Mouse (Mus musculus) bone marrow, adult 2 months (tissue): Measurements from ENCODE around the gene Gm6583. TPM values are rescaled to one million over a fixed set of nuclear protein-coding genes. Genes with fewer than 3 reads are reported as not detected.

Experiments
- H3K27ac ChIP-seq: fragments of 200-500 bp; 2 replicates; pipeline ENCODE4 v1.5.1; 2012; ENCODE audit warnings: low read depth, mild to moderate bottlenecking, control low read depth, inconsistent platforms, low read length; ENCODE audit not compliant: control insufficient read depth, poor library complexity, insufficient read depth
- H3K4me1 ChIP-seq: fragments of 200-500 bp; 2 replicates; pipeline ENCODE4 v1.6.1; 2011; ENCODE audit warnings: low read length; ENCODE audit not compliant: control insufficient read depth, insufficient read depth
- H3K4me3 ChIP-seq: fragments of 200-500 bp; replicated peaks from 2 replicates; pipeline ENCODE3; 2011; ENCODE audit warnings: mild to moderate bottlenecking, low read depth, low read length, control low read depth; ENCODE audit not compliant: control insufficient read depth
- CTCF ChIP-seq: fragments of 200-500 bp; IDR thresholded peaks from 2 replicates; pipeline ENCODE4 v1.5.1; 2011; ENCODE audit warnings: low read length, control low read depth; ENCODE audit not compliant: control insufficient read depth, insufficient read depth
- POLR2A ChIP-seq: fragments of 200-500 bp; IDR thresholded peaks from 2 replicates; pipeline ENCODE4 v1.6.1; 2011; ENCODE audit warnings: low read depth, mild to moderate bottlenecking, control low read depth, low read length, borderline replicate concordance; ENCODE audit not compliant: control insufficient read depth
- WGBS: fragments of 180-500 bp; shearing (Covaris S2); methylation state at CpG from one replicate; pipeline ENCODE4 v1.1.7; 2018; 5-methylcytosine and 5-hydroxymethylcytosine counted together
- polyA plus RNA-seq: library from polyadenylated mRNA; stranded (reverse); fragments of >200 nt; gene quantifications from 2 replicates; pipeline ENCODE4 v1.2.4, GENCODE M21; 2011; ENCODE audit warnings: low replicate concordance; ENCODE audit not compliant: missing spikeins, insufficient read depth, insufficient read length

The Gm6583 gene
- polyA plus RNA-seq, 1 experiment, result not detected

DNA sequence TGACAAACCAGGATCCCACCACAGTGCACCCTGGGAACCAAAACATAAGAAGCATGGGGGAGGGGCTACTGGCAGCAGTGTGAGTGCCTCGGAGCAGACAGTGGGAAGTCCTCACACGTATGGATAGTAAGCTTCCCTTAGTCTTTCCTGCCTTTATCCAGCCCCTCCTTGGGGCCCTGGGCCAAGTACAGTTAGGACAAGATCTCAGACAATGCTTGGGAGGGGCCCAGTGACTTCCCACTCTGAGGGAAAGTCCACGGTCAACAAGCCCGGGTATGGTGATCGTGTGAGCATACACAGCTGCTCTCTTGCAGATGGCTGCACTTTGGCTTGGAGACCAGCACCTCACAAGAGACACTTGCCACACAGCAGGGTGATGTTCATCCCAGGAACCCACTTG is 38.5 kb downstream of the Gm6583 start:
- TF ChIP-seq CTCF (no peak), POLR2A (no peak)
- Histone ChIP-seq H3K27ac (no peak overlapping the region), H3K4me3 (no peak overlapping the region), H3K4me1 (no peaks in the 10 kb centered on the region)
- WGBS, result 17% methylated on average over 5 of the region's 5 CpGs

DNA sequence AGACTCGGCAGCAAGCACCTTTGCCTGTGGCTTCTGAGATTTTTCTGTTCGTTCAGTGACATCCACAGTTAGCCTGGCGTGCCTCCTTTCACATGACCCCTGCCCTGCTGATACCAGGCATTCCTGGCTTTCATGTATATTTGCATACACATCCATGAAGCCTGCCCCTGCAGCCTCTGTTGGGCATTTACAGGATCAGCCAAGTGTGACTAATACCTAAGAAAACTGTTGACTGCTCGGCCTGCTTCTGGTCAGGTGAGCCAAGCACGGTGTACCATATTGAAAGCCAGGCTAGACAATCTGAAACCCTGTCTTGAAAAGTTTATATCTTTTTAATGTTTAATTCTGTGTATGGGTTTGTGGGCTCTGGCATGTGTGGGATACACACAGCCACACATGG is 39.4 kb downstream of the Gm6583 start:
- TF ChIP-seq POLR2A, result no peak
- TF ChIP-seq CTCF, result no peak
- H3K27ac ChIP-seq, result no peak overlapping the region
- H3K4me1 ChIP-seq, result no peaks in the 10 kb centered on the region
- 81% methylated on average over 5 of the region's 5 CpGs for WGBS
- H3K4me3 ChIP-seq, result no peak overlapping the region

DNA sequence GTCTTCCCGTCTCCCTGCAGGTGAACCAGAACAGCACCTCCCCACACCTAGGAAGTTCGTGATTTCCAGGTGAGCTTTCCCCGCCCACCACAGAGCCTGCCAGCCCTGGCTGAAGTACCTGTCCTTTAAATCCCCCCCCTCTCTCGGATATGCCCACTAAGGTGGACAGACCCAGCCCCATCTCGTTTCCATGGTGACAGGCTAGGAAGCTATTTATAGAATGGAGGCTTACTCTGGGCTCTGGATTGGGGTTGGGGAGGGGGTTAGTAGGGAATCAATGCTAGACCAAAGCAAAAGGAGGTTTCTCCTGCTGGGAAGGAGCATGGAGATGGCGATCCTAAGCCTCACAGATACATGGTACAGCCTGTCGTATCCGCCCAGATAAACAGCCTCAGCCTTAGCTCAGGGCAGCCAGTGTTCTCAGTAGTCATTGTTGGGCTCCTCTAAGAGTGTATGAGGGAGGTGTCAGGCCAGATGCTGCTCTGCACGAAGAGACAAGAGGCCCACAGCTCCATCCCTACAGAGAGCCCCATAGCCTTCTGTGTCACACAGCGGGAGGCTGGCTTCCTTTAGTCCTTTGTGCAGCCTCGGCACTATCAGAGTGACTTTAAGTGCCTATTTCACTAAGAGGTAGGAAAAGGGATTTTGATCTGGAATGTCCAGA is 42.5 kb downstream of the Gm6583 start:
- peaks cover 3% of the 10 kb centered on the region; the same call in 1 of the 2 replicates for H3K4me1 ChIP-seq
- 88% methylated on average over 11 of the region's 11 CpGs for WGBS
- no peak overlapping the region for H3K27ac ChIP-seq
- H3K4me3 ChIP-seq, result no peak overlapping the region
- TF ChIP-seq POLR2A (no peak), CTCF (no peak)

DNA sequence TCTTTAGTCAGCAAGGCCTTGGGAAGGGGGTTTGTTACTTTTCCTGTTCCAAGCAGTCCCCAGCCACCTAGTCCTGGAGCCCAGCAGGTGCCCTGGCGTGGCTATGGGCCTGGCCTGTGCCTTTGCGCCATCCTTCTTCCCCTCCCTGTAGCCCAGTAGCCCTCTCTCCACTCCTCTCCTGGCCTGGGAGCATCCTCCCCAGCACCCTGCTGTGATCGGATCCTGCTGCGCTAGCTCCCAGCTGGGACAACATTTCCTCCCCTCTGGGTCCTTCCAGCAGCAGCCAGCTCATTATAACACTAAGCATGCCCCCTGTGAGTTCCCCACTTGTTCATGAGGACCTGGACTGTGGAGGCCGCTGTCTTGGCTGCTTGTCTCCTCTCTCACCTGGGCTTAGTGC is 50.0 kb downstream of the Gm6583 start:
- Histone ChIP-seq H3K4me3 (no peak overlapping the region), H3K4me1 (peaks cover 4% of the 10 kb centered on the region), H3K27ac (no peak overlapping the region)
- WGBS, result 92% methylated on average over 5 of the region's 5 CpGs
- TF ChIP-seq CTCF (no peak), POLR2A (no peak)

Other genes starting within 250 kb of the Gm6583 start
- gene Cryba4, start 103.5 kb downstream of the Gm6583 start, polyA plus RNA-seq, result 3.4 TPM in 1 of 2 replicates, not detected in the other
- gene Crybb1, start 100.2 kb downstream of the Gm6583 start, polyA plus RNA-seq, result not detected in 2 replicates
- 27.4 and 43.3 TPM in 2 replicates for gene Tpst2, start 79.3 kb downstream of the Gm6583 start, polyA plus RNA-seq
- gene Tfip11, start 29.7 kb downstream of the Gm6583 start, polyA plus RNA-seq, result 10.2 and 20.3 TPM in 2 replicates
- gene Srrd, start 13.0 kb downstream of the Gm6583 start, polyA plus RNA-seq, result 8.0 and 14.1 TPM in 2 replicates
- gene Hps4, start 12.9 kb downstream of the Gm6583 start, polyA plus RNA-seq, result 18.8 and 42.4 TPM in 2 replicates
- 1.5 TPM in 1 of 2 replicates, not detected in the other for gene Asphd2, start 38.8 kb upstream of the Gm6583 start, polyA plus RNA-seq
- gene Gm6588, start 93.4 kb upstream of the Gm6583 start, polyA plus RNA-seq, result not detected in 2 replicates
- gene Sez6l, start 221.2 kb upstream of the Gm6583 start, polyA plus RNA-seq, result not detected in 2 replicates